Mouse (Mus musculus) intestine, embryonic 16.5 days (tissue): ENCODE measurements around the gene Map1b. TPM values are rescaled to one million over a fixed set of nuclear protein-coding genes. Genes with fewer than 3 reads are reported as not detected.

Experiments used
- ATAC-seq: fragments of 200-750 bp; cut with Nextera tagmentation; 2 replicates; pipeline ENCODE4 v1.8.0; 2017; ENCODE audit warnings: moderate TSS enrichment, moderate library complexity
- H3K27ac ChIP-seq: fragments of 300-500 bp; sonication (generic); 2 replicates; pipeline ENCODE4 v1.5.1; 2014; ENCODE audit warnings: mild to moderate bottlenecking, low read length
- H3K27me3 ChIP-seq: fragments of 300-500 bp; sonication (generic); replicated peaks from 2 replicates; pipeline ENCODE4 v1.6.1; 2014; ENCODE audit warnings: low read length, control low read depth, mixed read lengths; ENCODE audit not compliant: control insufficient read depth, insufficient read depth
- H3K36me3 ChIP-seq: fragments of 300-500 bp; sonication (generic); 2 replicates; pipeline ENCODE4 v1.6.1; 2014; ENCODE audit warnings: low read length, control low read depth; ENCODE audit not compliant: control insufficient read depth, insufficient read depth
- H3K4me1 ChIP-seq: fragments of 300-500 bp; sonication (generic); 2 replicates; pipeline ENCODE4 v1.6.1; 2014; ENCODE audit warnings: low read length, control low read depth, mixed read lengths; ENCODE audit not compliant: control insufficient read depth, insufficient read depth
- H3K4me2 ChIP-seq: fragments of 300-500 bp; sonication (generic); 2 replicates; pipeline ENCODE4 v1.6.1; 2014; ENCODE audit warnings: low read depth, low read length, control low read depth
- H3K4me3 ChIP-seq: fragments of 300-500 bp; sonication (generic); 2 replicates; pipeline ENCODE4 v1.5.1; 2014; ENCODE audit warnings: mild to moderate bottlenecking, low read length
- H3K9ac ChIP-seq: fragments of 300-500 bp; sonication (generic); 2 replicates; pipeline ENCODE4 v1.6.1; 2014; ENCODE audit warnings: low read depth, low read length
- H3K9me3 ChIP-seq: fragments of 300-500 bp; sonication (generic); 2 replicates; pipeline ENCODE4 v1.6.1; 2016; ENCODE audit warnings: low read length, control low read depth; ENCODE audit not compliant: control insufficient read depth
- WGBS: fragments of 180-500 bp; shearing (Covaris S2); extraction: QIAGEN DNeasy Blood & Tissue Kit; methylation state at CpG from one replicate; pipeline ENCODE4 v1.1.7; 2014; 5-methylcytosine and 5-hydroxymethylcytosine counted together
- polyA plus RNA-seq: library from polyadenylated mRNA; unstranded; fragments of >200 nt; fragmentation: Nextera tagmentation; extraction: Ambion mirVana; gene quantifications from 2 replicates; pipeline ENCODE4 v1.2.1, GENCODE M21; 2015

The Map1b gene
- polyA plus RNA-seq, 1 experiment from 2014 or later: 91.4 TPM

DNA sequence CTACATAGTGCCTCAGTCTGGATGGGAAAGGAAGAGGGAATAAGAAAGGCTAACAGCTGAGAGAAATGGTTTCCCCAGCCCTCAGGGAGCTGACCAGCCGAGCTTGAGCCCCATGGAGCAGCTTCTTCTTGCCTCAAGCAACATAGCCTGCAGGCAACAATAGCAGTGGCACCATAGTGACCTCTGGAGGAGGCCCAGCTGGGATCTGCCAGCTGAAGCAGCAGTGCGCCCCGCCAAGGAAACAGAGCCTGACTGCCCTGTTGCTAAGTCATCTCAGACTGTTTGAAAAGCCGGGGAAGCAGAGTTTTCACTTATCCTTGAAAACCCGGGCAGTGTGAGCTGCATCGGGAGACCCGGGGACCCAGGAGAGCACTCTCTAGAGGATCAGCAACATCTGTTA is 3.2 kb downstream of the Map1b start:
- ATAC-seq: no peak
- H3K27ac ChIP-seq: no peak overlapping the region
- no peak overlapping the region for H3K9ac ChIP-seq

DNA sequence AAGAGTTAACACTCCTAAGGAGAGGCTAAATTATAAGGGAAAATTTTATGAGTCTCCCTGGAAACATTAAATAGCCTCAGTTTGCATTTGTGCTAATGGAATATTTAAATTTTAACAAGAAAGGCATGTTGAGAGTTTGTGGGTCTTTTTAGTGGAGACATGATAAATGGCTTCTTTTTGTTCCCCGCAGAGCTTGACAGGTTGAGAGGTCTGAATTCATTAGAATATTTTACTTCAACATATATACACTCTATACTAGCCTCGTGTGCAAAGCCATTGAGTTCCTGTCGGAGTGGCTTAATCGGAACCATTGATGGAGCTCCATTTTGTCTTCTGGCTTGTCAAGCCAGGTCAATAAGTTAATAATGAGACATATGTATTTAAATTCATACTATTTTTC is 6.4 kb downstream of the Map1b start:
- whole genome bisulfite sequencing: 75% methylated on average over 4 of the region's 4 CpGs
- no peak for ATAC-seq
- no peak overlapping the region for H3K9ac ChIP-seq
- no peaks in the 10 kb centered on the region for H3K9me3 ChIP-seq
- peaks cover 14% of the 10 kb centered on the region; the same call in 1 of the 2 replicates for H3K4me1 ChIP-seq
- no peaks in the 10 kb centered on the region for H3K36me3 ChIP-seq
- H3K27me3 ChIP-seq: 0 out of 2 replicates have a peak, but pooled peaks cover 2% of the 10 kb centered on the region
- H3K4me3 ChIP-seq: no peak overlapping the region
- H3K4me2 ChIP-seq: no peak overlapping the region
- H3K27ac ChIP-seq: no peak overlapping the region

More for the DNA sequence above, 3.2 kb downstream of the Map1b start:
- 14% methylated on average over 7 of the region's 7 CpGs for WGBS
- Histone ChIP-seq H3K36me3 (no peaks in the 10 kb centered on the region), H3K4me3 (no peak overlapping the region), H3K4me1 (peaks cover 15% of the 10 kb centered on the region), H3K27me3 (0 out of 2 replicates have a peak, but pooled peaks cover 2% of the 10 kb centered on the region), H3K9me3 (no peaks in the 10 kb centered on the region), H3K4me2 (no peak overlapping the region)

DNA sequence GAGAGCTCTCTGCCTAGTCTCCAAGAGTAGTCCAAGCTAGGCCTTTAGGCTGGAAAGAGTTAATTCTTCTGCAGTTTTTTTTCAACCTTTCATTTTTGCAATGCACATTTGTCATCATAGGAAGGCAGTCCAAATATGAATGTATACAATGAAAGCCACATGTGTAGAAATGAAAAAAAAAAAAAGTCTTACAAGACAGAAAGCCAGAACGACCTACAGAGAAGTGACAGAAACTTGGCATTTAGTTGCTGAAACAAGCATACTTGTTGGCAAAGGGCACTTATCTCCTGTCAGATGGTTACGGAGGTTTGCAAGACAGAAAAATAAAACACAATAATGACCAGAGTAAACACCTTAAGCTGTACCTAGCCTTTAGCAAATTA is 9.8 kb downstream of the Map1b start:
- ATAC-seq: no peak
- Histone ChIP-seq H3K4me1 (peaks cover 12% of the 10 kb centered on the region; the same call in 1 of the 2 replicates), H3K4me3 (no peak overlapping the region), H3K36me3 (no peaks in the 10 kb centered on the region), H3K4me2 (no peak overlapping the region), H3K9me3 (no peaks in the 10 kb centered on the region), H3K27me3 (no peaks in the 10 kb centered on the region), H3K27ac (no peak overlapping the region), H3K9ac (no peak overlapping the region)
- 33% methylated on average over 2 of the region's 2 CpGs for WGBS

DNA sequence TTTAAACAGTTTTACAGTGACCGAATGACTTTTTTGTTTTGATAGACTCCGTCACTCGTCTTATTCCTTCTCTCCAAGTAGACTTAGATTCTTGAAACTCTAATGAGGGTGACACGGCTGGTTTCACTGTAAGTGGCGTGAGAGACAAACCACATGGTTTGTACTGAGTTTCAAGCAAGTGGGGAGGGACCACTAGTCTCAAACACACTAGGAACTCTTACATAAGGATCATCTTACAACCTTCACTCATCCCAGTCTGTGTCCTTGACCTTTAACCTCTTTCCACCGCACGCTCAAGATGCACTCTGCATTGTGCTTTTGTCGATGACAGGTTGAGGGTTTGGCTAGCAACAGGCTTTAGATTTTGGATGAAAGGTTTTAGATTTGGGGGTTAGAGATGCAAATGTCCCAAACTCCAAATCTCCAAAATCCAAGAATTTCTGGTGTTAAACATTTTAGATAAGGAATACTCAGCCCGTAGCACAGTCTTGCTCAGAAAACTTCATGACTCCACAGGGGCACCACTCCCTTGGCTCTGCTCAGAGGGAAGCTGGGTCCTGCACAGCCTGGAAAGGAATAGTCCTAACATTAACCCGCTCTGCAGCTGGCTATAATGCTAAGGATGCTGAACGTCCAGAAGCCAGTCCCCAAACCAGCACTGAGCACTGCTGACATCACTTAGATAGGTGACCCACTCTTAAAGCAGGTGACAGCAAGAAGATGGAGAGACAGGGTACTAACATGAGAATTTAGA is 10.3 kb downstream of the Map1b start:
- no peak overlapping the region for H3K9ac ChIP-seq
- no peak overlapping the region for H3K4me2 ChIP-seq
- WGBS: 75% methylated on average over 11 of the region's 11 CpGs
- H3K27me3 ChIP-seq: no peaks in the 10 kb centered on the region
- H3K27ac ChIP-seq: no peak overlapping the region
- peaks cover 13% of the 10 kb centered on the region; the same call in 1 of the 2 replicates for H3K4me1 ChIP-seq
- no peaks in the 10 kb centered on the region for H3K36me3 ChIP-seq
- no peak overlapping the region for H3K4me3 ChIP-seq
- H3K9me3 ChIP-seq: no peaks in the 10 kb centered on the region
- no peak for ATAC-seq

DNA sequence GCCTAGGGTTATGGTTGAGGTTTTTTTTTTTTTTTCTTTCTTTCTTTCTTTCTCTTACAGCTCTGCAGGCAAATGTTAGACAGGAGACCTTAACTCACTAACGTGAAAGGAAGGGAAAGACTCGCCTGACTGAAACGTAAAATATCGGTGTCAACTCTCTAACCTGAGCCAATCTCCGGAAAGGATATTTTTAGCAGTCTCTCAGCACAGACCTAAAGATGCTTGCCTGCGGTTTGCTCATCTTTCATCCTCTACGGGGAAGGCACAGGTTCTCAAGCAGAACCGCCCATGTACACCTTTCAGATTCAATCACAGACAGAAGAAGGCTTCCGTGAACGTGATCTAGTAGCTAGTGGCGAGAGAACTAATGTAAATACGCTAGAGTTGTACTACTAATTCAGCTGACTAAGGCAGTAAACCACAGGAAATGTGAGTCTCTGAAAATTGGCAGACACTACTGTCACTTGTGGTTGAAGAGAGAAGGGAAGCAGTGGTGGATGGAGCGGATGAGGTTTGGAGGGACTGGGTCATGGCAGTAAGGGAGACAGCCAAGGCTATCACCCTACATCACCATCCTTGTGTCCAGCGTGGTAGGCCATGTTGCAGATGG is 12.9 kb downstream of the Map1b start:
- WGBS: 69% methylated on average over 14 of the region's 14 CpGs
- Histone ChIP-seq H3K27ac (no peak overlapping the region), H3K9me3 (no peaks in the 10 kb centered on the region), H3K9ac (no peak overlapping the region), H3K27me3 (no peaks in the 10 kb centered on the region), H3K4me2 (no peak overlapping the region), H3K4me1 (peaks cover 13% of the 10 kb centered on the region; the same call in 1 of the 2 replicates), H3K4me3 (no peak overlapping the region), H3K36me3 (no peaks in the 10 kb centered on the region)
- ATAC-seq: no peak

DNA sequence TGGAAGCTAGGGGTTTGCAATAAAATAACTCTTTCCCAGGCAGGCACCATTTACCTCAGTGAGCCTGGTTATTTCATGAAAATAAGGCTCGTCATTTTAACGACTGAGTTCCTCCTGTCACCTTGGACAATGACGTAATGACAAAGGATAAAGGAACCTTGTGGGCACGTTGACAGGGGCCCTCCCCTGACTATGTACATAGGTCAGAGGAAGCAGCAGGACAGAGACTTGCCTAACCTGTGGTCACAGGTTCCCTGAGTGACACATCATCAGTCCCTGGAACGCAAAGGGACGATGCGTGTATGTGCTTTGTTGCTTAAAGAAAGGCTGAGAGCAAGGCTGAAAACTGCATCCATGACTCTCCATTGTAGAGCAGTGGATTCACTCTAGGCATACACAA is 13.4 kb downstream of the Map1b start:
- Histone ChIP-seq H3K9me3 (no peaks in the 10 kb centered on the region), H3K4me2 (no peak overlapping the region), H3K9ac (no peak overlapping the region), H3K4me1 (peaks cover 13% of the 10 kb centered on the region; the same call in 1 of the 2 replicates), H3K27ac (no peak overlapping the region), H3K36me3 (no peaks in the 10 kb centered on the region), H3K27me3 (no peaks in the 10 kb centered on the region), H3K4me3 (no peak overlapping the region)
- WGBS: 72% methylated on average over 7 of the region's 7 CpGs
- no peak for ATAC-seq

DNA sequence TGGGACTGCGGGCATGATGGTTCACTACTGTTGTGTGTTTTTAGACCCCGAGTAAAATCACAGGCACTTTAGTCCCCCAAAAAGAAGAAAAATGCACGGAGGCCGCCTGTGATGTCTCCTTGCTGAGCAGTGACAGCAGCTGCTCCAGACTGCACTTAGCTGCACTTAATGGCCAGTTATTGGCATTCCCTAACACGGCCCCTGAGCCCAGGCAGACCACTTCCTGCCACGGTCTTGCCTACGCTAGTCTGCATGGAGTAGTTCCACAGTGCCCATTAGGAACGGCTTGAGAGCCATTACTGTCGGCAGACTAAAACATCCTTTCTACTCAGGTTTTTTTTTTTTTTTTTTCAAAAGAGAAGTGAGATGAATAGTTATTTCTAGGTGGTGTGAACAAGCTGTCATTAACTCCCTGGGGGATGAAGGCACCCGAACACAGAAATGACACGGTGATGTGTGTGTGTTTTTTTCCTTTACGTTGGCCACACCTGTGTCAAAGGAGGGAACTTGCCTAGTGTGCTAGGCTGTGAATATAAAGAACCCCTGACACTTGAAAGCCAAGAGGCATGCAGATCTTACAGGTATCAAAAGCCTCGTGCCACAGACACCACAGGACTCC is 14.1 kb downstream of the Map1b start:
- H3K9ac ChIP-seq: no peak overlapping the region

DNA sequence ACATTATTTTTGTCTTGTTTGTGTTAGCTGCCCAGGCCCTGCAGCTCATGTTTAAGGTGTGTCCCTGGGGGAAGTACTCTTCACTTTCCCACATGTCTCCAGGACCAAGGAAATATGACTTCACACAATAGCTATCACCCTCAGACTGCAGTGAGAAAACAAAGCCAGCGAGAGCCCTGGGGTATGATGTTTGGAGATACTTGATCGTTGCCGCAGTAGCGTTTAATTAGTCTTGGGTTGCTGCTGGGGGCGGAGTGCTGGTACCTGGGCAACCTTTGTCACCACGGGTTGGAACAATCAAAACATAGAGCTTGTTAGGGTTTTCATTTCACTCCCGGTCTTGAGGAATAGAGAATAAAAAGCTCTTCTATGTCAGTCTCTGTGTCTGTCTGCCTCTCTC is 14.9 kb downstream of the Map1b start:
- H3K9me3 ChIP-seq: no peaks in the 10 kb centered on the region
- no peak overlapping the region for H3K4me3 ChIP-seq
- no peak overlapping the region for H3K9ac ChIP-seq
- no peaks in the 10 kb centered on the region for H3K36me3 ChIP-seq
- no peak overlapping the region for H3K27ac ChIP-seq
- 47% methylated on average over 7 of the region's 7 CpGs for WGBS
- ATAC-seq: no peak
- peaks cover 10% of the 10 kb centered on the region; the same call in 1 of the 2 replicates for H3K4me1 ChIP-seq
- no peaks in the 10 kb centered on the region for H3K27me3 ChIP-seq
- no peak overlapping the region for H3K4me2 ChIP-seq

More for the DNA sequence above, 14.1 kb downstream of the Map1b start:
- ATAC-seq: no peak
- no peak overlapping the region for H3K27ac ChIP-seq
- H3K4me3 ChIP-seq: no peak overlapping the region
- H3K9me3 ChIP-seq: no peaks in the 10 kb centered on the region
- 54% methylated on average over 13 of the region's 13 CpGs for WGBS
- H3K4me1 ChIP-seq: peaks cover 13% of the 10 kb centered on the region; the same call in 1 of the 2 replicates
- no peaks in the 10 kb centered on the region for H3K36me3 ChIP-seq
- no peaks in the 10 kb centered on the region for H3K27me3 ChIP-seq
- no peak overlapping the region for H3K4me2 ChIP-seq

DNA sequence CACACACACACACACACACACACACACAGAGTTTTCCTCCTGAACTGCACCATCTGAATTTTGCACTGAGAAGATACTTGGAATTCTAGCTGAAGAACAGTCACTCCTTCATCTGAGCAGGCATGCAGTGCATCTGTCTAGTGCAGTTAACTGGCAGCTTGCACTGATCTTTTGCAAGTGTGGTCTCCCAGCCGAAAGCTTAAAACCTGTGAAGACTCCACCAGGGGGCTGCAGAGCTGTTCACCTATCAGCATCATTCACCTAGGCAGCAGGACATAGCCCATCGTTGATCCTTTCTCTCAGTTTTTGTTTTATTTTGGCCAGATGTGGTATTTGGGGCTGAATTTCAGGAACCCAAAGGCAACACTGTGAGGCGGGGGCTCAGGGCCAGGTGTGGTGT is 15.7 kb downstream of the Map1b start:
- no peak overlapping the region for H3K4me2 ChIP-seq
- no peak overlapping the region for H3K4me3 ChIP-seq
- 67% methylated on average over 3 of the region's 3 CpGs for WGBS
- H3K27ac ChIP-seq: no peak overlapping the region
- peaks cover 10% of the 10 kb centered on the region; the same call in 1 of the 2 replicates for H3K4me1 ChIP-seq
- no peaks in the 10 kb centered on the region for H3K27me3 ChIP-seq
- no peak for ATAC-seq
- no peak overlapping the region for H3K9ac ChIP-seq
- H3K9me3 ChIP-seq: no peaks in the 10 kb centered on the region
- H3K36me3 ChIP-seq: no peaks in the 10 kb centered on the region
